Mouse (Mus musculus) CD8-positive naive resting alpha-beta T cell, adult 2 months (primary cell): ENCODE measurements around the gene Safb2.

ENCODE experiments used
- DNase-seq, 2 experiments: peaks; one replicate each; pipeline ENCODE4 v3.0.0; 2022; ENCODE audit warnings: low read depth in 2 of 2, low spot score in 2 of 2

The Safb2 gene

DNA sequence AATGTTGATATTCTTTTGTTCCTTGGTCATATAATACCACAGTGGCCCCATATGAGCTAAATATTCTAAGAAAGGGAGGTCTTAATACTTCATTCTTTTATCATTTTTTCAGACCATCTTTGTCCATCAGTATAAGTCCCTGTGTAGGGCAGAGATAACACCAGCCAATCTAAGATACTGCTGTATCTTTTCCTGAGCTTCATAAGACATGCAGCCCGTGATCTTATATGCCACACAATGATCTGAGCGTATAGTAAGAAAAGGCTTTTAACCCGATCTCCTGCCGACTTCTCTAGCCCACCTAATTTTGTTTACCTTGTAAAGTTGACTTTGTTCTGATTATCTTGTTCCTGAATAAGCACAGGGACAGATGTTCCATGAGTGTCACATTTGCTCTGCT, 59.4 kb downstream of the Safb2 start:
- no peak for DNase-seq

DNA sequence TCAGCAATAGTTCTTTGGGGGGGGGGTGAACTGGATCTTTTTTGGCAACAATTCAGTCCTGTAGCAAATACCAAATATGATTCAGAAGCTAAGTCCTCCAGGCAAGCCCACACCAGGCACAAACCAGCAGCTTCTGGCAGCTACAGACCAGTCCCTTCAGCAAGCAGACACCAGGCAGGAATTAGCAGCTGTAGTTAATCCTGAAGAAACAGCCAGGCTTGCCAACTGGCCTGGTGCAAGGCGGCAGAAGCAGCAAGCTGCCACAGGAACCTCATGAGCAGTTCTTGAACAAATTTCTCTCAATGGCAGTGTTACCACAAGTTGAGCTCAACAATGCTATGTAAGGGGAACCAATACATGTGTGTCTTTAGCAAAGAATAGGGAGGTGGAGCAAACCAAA, 61.6 kb downstream of the Safb2 start:
- DNase-seq: no peak

DNA sequence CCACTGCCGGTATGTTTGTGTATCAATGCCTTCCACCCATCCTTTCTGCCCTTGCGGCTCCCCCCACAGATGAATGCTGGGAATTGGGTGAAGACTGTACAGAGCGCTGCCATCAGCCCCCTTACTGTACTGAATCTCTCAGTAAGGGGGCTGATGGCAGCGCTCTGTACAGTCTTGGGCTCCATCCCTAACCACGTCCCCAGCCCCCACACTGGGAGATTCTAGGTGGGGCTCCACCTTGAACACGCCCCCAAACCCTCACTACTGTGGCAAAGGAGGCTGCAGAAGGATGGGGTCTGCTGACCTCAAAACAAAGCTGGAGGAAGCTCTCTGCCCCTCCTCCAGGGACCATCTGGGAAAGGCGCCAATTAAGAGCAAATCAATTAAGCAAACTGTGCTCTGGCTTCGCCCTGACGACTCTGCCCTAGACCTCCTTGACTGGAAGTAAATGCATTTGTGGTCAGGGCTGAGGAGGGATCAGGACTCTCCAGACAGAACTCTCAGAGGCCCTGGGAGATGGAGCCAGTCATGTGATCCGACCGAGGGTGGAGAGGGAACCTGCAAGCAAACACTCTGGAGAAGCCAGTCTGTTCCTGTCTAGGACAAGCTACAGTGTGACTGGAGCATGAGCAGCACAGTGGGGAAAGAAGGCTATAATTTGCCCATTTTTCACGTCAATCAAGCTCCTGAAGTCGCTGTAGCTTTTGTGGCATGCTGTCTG, 68.5 kb downstream of the Safb2 start:
- no peak for DNase-seq

DNA sequence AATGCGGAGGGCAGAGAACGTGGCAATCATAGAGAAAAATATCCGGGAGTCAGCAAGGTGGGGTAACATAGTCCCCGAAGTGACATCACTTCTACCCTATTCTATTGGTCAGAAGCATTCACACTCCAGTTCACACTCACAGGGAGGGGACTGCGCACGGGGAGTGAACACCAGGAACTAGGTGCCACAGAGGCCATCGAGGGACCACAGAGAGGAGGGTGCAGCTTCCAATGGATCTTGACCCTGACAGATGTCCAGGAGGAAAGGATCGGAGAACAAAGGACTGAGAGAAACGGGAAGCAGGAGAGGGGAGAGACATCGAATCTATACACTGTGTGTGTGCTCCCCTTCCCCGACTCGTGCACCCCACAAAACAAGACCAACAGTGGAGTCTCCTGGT, 69.5 kb downstream of the Safb2 start:
- DNase-seq: no peak

DNA sequence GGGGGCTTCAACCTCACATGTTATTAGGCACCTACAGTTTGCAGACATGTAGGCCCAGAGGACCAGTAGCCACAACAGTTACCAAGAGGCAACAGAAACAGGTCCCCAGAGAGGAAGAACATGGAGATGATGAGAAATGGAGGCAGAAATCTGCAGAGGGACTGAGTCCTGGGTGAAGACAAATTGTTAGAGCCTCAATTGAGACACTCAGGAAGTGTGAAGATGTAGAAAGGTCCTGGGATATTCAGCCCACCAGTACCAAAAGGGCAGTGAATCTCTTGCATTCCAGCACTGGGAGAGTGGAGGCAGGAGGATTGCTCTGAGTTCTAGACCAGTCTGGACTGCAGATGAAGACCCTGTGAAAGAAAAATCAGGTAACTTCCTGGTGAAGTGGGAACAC, 70.1 kb downstream of the Safb2 start:
- DNase-seq: no peak

DNA sequence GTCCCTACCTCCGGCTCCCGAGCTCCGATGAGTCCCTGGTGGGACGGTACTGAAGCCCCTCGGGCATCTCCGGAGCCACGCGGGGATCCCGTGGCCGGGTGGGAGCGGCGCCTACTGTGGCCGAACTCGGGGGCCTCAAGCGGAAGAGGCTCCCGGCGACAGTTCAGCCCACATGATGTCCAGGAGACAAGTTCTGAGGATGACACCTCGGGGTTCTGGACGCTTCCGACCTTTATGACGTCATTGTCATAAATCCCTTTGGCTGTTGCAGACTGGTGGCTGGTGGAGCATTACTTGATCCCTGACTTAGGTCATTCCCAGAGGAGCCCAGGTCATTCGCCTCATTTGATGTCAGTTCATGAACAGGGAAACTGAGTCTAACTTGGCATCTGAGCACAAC, 72.1 kb downstream of the Safb2 start, which contains the start of gene Znrf4:
Znrf4 (minus strand) TSS at position 122 of the 400 bp plus-strand sequence.
- DNase-seq: no peak

DNA sequence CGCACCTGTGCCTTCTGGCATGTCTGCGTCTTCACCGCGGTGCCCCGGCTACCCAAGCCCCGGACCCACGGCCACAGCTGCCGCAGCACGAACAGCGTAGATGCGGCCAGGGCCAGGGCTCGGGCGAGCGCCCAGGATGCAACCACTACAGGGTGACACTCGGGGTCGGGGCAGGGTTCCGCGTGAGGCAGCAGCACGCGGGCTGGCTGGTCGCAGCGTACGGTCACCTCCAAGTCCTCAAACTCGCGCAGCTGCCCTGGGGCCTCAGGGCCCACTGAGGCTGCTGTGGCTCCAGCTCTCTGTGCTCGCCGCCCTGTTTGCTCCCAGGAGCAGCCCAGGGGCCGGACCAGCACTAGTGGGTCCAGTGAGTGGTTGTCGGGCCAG, 72.7 kb downstream of the Safb2 start:
- no peak for DNase-seq

DNA sequence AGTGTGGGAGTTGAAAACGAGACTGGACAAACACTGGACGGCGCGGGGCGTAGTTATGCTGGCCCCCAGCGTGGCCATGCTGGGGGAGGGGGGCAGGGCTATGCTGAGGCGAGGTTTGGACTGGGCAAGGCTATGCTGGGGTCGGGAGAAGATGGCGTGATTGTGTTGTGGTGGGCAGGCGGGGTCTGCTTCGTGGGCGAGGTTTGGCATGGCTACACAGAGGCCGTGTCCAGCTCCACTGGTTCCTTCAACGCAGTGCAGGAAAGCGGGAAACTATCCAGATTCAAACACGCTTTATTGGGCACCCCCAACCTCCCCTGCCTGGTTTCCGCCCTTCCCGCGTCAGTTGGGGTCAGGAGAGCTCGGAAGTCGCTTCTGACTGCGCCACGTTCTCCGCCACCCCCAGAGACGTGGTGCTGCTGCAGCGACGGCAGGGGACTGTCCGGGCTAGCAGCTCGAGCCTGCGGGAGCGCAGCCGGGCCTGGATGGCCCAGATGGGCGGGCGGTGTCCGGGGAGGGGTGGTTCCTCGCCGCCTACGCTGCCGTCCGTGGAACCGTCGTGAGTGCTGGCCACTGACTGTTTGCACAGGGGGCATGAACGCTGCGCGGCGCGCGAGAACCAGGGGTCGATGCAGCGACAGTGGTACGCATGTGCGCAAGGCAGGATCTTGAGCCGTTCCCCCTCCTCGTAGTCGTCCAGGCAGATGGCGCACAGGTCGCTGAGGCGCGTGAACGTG, 73.2 kb downstream of the Safb2 start:
- no peak for DNase-seq
